9 mouse cellular contexts compared by ENCODE assay signal in the genomic region with DNA sequence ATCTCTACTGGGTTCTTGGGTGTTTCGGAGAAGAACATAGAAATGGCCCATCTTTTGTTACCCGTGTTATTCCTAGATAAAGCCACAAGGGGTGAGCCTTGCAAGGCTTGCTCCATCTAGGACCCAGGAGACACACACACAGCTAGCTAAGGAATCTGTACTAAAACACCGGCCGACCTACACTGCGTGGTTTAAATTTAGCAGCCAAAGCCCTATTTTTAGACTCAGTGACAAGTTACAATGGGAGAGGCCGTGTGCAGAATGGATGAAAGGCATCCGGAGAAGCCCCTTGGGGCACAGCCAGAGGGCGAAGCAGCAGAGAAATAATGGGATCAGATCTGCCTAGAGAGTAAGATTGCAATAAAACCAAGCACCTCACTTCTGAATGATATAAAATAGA.
DNase-seq lines count a peak whose midpoint lies in the region; ATAC-seq and TF ChIP-seq lines count a peak whose summit lies in the region.
"Had no signal": no experiment of that assay in that cellular context is flagged by ENCODE, and none has a peak within 500 bp of the region (broad histone marks: within the 10 kb centered on the region; RNA-seq: fewer than 3 reads in every experiment).

No protein-coding gene starts in this region.

- H3K9ac ChIP-seq in forebrain, embryonic 16.5 days (replicated peaks; ENCODE audit: low read depth, low read length), result no peak overlapping the region
- H3K9ac ChIP-seq in forebrain, embryonic 11.5 days (ENCODE audit: low read length), result no peak overlapping the region
- H3K9ac ChIP-seq in limb, embryonic 13.5 days, result no peak overlapping the region
- H3K9ac ChIP-seq in midbrain, postnatal 0 days (replicated peaks; ENCODE audit: low read length, poor library complexity, severe bottlenecking), result 0 out of 2 replicates have a peak overlapping the region, but pooled peaks have one; percentile 3
- H3K9ac ChIP-seq: stomach, embryonic 15.5 days had no signal

- H3K27me3 ChIP-seq in forebrain, embryonic 16.5 days (replicated peaks; ENCODE audit: control insufficient read depth, insufficient read depth, low read length), result no peaks in the 10 kb centered on the region
- no peaks in the 10 kb centered on the region for H3K27me3 ChIP-seq in forebrain, embryonic 11.5 days (ENCODE audit: control insufficient read depth, insufficient read depth, low read length)
- H3K27me3 ChIP-seq in limb, embryonic 13.5 days, result no peaks in the 10 kb centered on the region
- no peaks in the 10 kb centered on the region for H3K27me3 ChIP-seq in limb, embryonic 10.5 days (ENCODE audit: low read depth, poor library complexity, severe bottlenecking)
- H3K27me3 ChIP-seq in heart, embryonic 10.5 days (ENCODE audit: insufficient read depth, poor library complexity, severe bottlenecking), result no peaks in the 10 kb centered on the region
- H3K27me3 ChIP-seq in midbrain, postnatal 0 days (ENCODE audit: insufficient read depth, low read length), result no peaks in the 10 kb centered on the region
- H3K27me3 ChIP-seq: stomach, embryonic 15.5 days had no signal

- peak; percentile 49 for TF ChIP-seq CTCF in midbrain, postnatal 0 days (IDR thresholded peaks at IDR 0.05)

- peak; percentile 38; the same call in 1 of the 2 replicates for ATAC-seq in forebrain, embryonic 16.5 days
- ATAC-seq in forebrain, embryonic 11.5 days (replicated peaks; ENCODE audit: low FRiP score), result no peak
- ATAC-seq in limb, embryonic 13.5 days (ENCODE audit: low FRiP score, low read depth), result peak; percentile 48; the same call in 1 of the 2 replicates
- peak; percentile 56; the same call in 1 of the 2 replicates for ATAC-seq in midbrain, postnatal 0 days (ENCODE audit: low FRiP score)

- DNase-seq in forebrain, embryonic 11.5 days (ENCODE audit: low spot score), result no peak
- DNase-seq in limb, embryonic 10.5 days (ENCODE audit: low spot score), result no peak
- peak; percentile 86 for DNase-seq in heart, embryonic 10.5 days (ENCODE audit: low spot score)
- peak; percentile 78 for DNase-seq in midbrain, postnatal 0 days (ENCODE audit: low spot score)
- no peak for DNase-seq in ovary, postnatal 10 days (ENCODE audit: low spot score)
- no peak for DNase-seq in gastrocnemius, postnatal 25 days

- no peak overlapping the region for H3K4me3 ChIP-seq in forebrain, embryonic 16.5 days (replicated peaks; ENCODE audit: low read length)
- H3K4me3 ChIP-seq in forebrain, embryonic 11.5 days (ENCODE audit: low read depth, low read length), result no peak overlapping the region
- no peak overlapping the region for H3K4me3 ChIP-seq in limb, embryonic 13.5 days
- H3K4me3 ChIP-seq in limb, embryonic 10.5 days, result no peak overlapping the region
- 0 out of 2 replicates have a peak overlapping the region, but pooled peaks have one; percentile 12 for H3K4me3 ChIP-seq in heart, embryonic 10.5 days
- no peak overlapping the region for H3K4me3 ChIP-seq in midbrain, postnatal 0 days (ENCODE audit: low read depth, low read length)
- H3K4me3 ChIP-seq: stomach, embryonic 15.5 days had no signal

- H3K9me3 ChIP-seq in forebrain, embryonic 16.5 days (ENCODE audit: control insufficient read depth, low read length), result no peaks in the 10 kb centered on the region
- H3K9me3 ChIP-seq in forebrain, embryonic 11.5 days (ENCODE audit: control insufficient read depth, low read length), result no peaks in the 10 kb centered on the region
- H3K9me3 ChIP-seq in limb, embryonic 13.5 days, result no peaks in the 10 kb centered on the region
- no peaks in the 10 kb centered on the region for H3K9me3 ChIP-seq in limb, embryonic 10.5 days (replicated peaks)
- no peaks in the 10 kb centered on the region for H3K9me3 ChIP-seq in heart, embryonic 10.5 days
- H3K9me3 ChIP-seq in midbrain, postnatal 0 days (ENCODE audit: low read length), result no peaks in the 10 kb centered on the region
- H3K9me3 ChIP-seq: stomach, embryonic 15.5 days had no signal

- 22% methylated on average over 8 of the region's 8 CpGs for WGBS in forebrain, embryonic 16.5 days
- 41% methylated on average over 8 of the region's 8 CpGs for WGBS in forebrain, embryonic 11.5 days
- WGBS in limb, embryonic 13.5 days, result 41% methylated on average over 8 of the region's 8 CpGs
- 68% methylated on average over 8 of the region's 8 CpGs for WGBS in limb, embryonic 10.5 days
- WGBS in heart, embryonic 10.5 days, result 22% methylated on average over 8 of the region's 8 CpGs
- WGBS in midbrain, postnatal 0 days, result 15% methylated on average over 8 of the region's 8 CpGs

- H3K4me2 ChIP-seq in forebrain, embryonic 16.5 days (ENCODE audit: low read length), result no peak overlapping the region
- H3K4me2 ChIP-seq in forebrain, embryonic 11.5 days (ENCODE audit: low read depth, low read length, severe bottlenecking), result no peak overlapping the region
- 0 out of 2 replicates have a peak overlapping the region, but pooled peaks have one; percentile 10 for H3K4me2 ChIP-seq in limb, embryonic 13.5 days (replicated peaks)
- H3K4me2 ChIP-seq in midbrain, postnatal 0 days (ENCODE audit: low read depth, low read length, poor library complexity, severe bottlenecking), result peak overlapping the region; percentile 30; the same call in 1 of the 2 replicates
- H3K4me2 ChIP-seq: stomach, embryonic 15.5 days had no signal

- H3K27ac ChIP-seq in forebrain, embryonic 16.5 days (ENCODE audit: low read length), result no peak overlapping the region
- H3K27ac ChIP-seq in forebrain, embryonic 11.5 days (ENCODE audit: low read depth, low read length), result no peak overlapping the region
- no peak overlapping the region for H3K27ac ChIP-seq in limb, embryonic 13.5 days
- no peak overlapping the region for H3K27ac ChIP-seq in limb, embryonic 10.5 days
- peak overlapping the region; percentile 92 for H3K27ac ChIP-seq in heart, embryonic 10.5 days
- H3K27ac ChIP-seq in midbrain, postnatal 0 days (ENCODE audit: low read depth, low read length), result peak overlapping the region; percentile 55
- H3K27ac ChIP-seq: stomach, embryonic 15.5 days had no signal

- H3K36me3 ChIP-seq in forebrain, embryonic 16.5 days (ENCODE audit: control insufficient read depth, insufficient read depth), result no peaks in the 10 kb centered on the region
- H3K36me3 ChIP-seq in forebrain, embryonic 11.5 days (ENCODE audit: control insufficient read depth, insufficient read depth, low read length), result no peaks in the 10 kb centered on the region
- H3K36me3 ChIP-seq in limb, embryonic 13.5 days, result no peaks in the 10 kb centered on the region
- no peaks in the 10 kb centered on the region for H3K36me3 ChIP-seq in limb, embryonic 10.5 days
- H3K36me3 ChIP-seq in heart, embryonic 10.5 days, result no peaks in the 10 kb centered on the region
- H3K36me3 ChIP-seq in midbrain, postnatal 0 days (ENCODE audit: insufficient read depth, low read length), result no peaks in the 10 kb centered on the region
- H3K36me3 ChIP-seq: stomach, embryonic 15.5 days had no signal

- H3K4me1 ChIP-seq in forebrain, embryonic 16.5 days (replicated peaks; ENCODE audit: control insufficient read depth, insufficient read depth, low read length), result no peaks in the 10 kb centered on the region; the same call in 1 of the 2 replicates
- no peaks in the 10 kb centered on the region for H3K4me1 ChIP-seq in forebrain, embryonic 11.5 days (replicated peaks; ENCODE audit: control insufficient read depth, insufficient read depth, low read length)
- peaks cover 6% of the 10 kb centered on the region; the same call in 1 of the 2 replicates for H3K4me1 ChIP-seq in limb, embryonic 13.5 days
- H3K4me1 ChIP-seq in limb, embryonic 10.5 days, result no peaks in the 10 kb centered on the region
- H3K4me1 ChIP-seq in heart, embryonic 10.5 days, result peaks cover 38% of the 10 kb centered on the region
- H3K4me1 ChIP-seq in midbrain, postnatal 0 days (ENCODE audit: insufficient read depth, low read length), result peaks cover 8% of the 10 kb centered on the region; the same call in 1 of the 2 replicates
- H3K4me1 ChIP-seq: stomach, embryonic 15.5 days had no signal

Comparison
In these comparisons a context has a peak if more than half of its experiments do, and no peak if none do; other contexts are left out.
1. H3K27ac ChIP-seq: peak in heart, embryonic 10.5 days (single experiment) and midbrain, postnatal 0 days (single experiment); none in forebrain, embryonic 16.5 days (single experiment), forebrain, embryonic 11.5 days (single experiment), limb, embryonic 13.5 days (single experiment) and limb, embryonic 10.5 days (single experiment).
2. H3K4me2 ChIP-seq: peak in limb, embryonic 13.5 days (single experiment) and midbrain, postnatal 0 days (single experiment); none in forebrain, embryonic 16.5 days (single experiment) and forebrain, embryonic 11.5 days (single experiment).
3. DNase-seq: peak in heart, embryonic 10.5 days (single experiment) and midbrain, postnatal 0 days (single experiment); none in forebrain, embryonic 11.5 days (single experiment), limb, embryonic 10.5 days (single experiment), ovary, postnatal 10 days (single experiment) and gastrocnemius, postnatal 25 days (single experiment).